Mouse (Mus musculus) cerebellum, postnatal 36 days (tissue): ENCODE measurements around the gene Pcsk4.

Experiments
- DNase-seq, 2 experiments: peaks; one replicate each; pipeline ENCODE4 v3.0.0; 2021 to 2022; ENCODE audit warnings: mixed read lengths in 2 of 2

The Pcsk4 gene

DNA sequence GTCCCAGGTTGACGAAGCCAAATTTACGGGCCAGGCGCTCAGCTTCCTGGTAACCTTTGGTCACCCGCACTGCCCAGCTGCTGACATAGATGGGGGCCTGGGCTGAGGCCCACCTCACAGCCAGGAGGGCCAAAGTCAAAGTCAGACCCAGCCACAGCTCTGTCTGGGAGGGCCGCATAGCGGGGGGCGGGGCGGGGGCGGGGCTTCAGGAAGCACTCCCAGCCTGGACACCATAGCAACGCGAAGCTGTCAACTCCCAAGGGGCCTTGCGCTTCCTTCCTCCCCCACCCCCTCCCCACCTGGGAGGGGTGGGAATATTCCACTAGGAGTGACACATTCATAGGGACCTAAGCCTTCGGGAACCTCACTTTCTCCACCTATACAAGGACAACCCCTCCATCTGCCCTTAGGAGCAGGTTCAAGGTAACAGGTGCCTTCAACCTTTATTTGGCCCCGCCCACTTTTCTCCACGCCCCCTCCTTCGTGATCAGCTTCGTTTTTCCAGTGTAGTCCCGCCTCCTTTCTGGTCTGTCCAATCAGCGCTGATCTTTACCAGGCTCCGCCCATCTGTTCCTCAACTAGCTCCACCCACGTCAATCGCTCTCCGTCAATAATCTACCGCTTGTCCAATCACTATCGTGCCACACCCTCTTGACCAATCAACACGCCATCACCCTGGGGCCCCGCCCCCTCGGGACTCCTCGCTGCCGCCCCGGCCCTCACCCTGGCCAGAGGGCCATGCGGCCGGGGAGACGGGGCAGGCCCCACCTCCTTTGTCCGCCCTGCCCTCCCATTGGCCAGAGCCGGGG lies at the start of gene Pcsk4, which contains the start of gene Reep6:
Gene Pcsk4 (minus strand): TSS at position 226 of the 809 bp plus-strand sequence.
Gene Reep6 (plus strand): TSS at position 681 of the 809 bp plus-strand sequence.
- DNase-seq: peak; percentile 91 to 97

GRCm38 (mm10) chr10:80377716-80378115 lies 48.4 kb upstream of the Pcsk4 start:
- DNase-seq: peak in 1 of 2 experiments; percentile 51

DNA sequence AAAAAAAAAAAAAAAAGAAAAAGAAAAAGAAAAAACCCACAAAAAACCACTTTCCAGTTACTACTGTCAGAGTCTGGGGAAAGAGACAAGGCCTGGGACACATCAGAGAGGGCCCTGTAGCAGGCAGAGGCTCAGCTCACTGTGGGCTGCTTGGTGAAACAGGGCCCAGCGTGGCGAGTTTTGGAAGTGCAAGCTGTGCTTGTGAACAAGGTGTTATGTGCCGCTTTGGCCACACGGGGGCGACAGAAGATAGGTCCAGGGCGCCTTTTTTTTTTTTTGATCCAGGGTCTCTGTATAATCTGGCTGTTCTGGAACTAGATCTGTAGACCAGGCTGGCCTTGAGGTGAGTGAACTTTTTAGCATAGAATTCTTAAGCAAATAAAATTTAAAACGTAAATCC lies 46.9 kb upstream of the Pcsk4 start:
- peak; percentile 95 for DNase-seq

- DNase-seq: peak; percentile 85 to 93
These were observed 44.8 kb upstream of the Pcsk4 start for GRCm38 (mm10) chr10:80374063-80374462.

GRCm38 (mm10) chr10:80372706-80373105 lies 43.4 kb upstream of the Pcsk4 start:
- DNase-seq: no peak

GRCm38 (mm10) chr10:80371983-80372382 lies 42.7 kb upstream of the Pcsk4 start:
- no peak for DNase-seq

DNA sequence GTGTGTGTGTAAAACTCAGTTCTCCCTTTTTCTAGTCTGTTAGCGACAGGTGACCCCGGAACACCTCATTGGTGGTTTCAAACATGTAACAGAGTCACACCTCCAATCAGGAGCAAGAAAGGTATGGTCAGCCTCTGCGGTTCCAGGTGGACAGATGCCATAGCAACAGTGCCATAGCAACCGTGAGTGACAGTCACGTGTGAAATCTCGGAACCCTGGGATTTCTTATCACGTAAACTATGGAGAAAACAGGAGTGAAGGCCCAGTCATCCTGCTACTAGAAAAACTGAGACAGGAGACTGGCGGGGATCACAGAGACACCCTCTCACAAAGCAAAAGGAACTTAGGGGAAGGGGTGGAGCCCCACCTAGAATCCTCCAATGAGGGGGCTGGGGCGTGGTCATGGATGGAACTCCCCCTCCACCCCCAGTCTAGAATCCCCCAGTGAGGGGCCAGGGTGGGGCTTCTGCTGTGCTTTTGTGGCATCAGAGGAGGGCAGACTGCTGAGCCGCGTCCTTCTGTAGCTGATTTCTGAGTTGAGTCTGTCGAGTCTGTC lies 42.2 kb upstream of the Pcsk4 start:
- peak; percentile 67 to 69 for DNase-seq

DNA sequence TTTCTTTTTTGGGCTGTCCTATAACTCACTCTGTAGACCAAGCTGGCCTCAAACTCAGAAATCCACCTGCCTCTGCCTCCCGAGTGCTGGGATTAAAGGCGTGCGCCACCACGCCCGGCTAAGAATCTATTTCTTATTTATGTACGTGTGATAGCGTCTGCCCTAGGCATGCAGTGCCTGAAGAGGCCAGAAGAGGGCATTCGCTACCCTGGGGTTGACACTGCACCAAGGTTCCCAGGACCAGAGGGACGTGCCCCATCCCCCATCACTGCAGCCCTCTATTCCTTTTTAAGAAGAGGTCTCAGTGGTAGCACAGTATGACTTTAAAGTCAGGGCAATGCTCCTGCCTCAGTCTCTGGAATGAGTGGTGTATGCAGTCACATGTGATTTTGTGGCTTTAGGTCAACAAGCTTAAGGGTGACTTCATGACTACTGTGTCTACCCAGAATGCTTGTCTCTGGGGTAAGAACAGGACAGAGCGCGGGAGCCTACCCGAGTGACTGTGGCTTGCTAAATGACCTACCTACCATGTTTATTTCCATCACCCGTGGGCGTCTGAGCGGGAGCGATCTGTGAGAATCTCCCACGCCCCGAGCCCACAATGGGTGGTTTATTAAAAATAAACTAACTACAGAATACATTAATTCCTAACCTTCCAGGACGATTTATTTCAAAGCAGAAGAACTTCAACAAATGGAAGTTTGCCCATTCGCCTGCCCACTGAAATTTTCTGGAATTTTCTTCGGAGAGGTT lies 40.9 kb upstream of the Pcsk4 start:
- no peak for DNase-seq

GRCm38 (mm10) chr10:80368392-80368791 lies 39.1 kb upstream of the Pcsk4 start:
- DNase-seq: no peak

DNA sequence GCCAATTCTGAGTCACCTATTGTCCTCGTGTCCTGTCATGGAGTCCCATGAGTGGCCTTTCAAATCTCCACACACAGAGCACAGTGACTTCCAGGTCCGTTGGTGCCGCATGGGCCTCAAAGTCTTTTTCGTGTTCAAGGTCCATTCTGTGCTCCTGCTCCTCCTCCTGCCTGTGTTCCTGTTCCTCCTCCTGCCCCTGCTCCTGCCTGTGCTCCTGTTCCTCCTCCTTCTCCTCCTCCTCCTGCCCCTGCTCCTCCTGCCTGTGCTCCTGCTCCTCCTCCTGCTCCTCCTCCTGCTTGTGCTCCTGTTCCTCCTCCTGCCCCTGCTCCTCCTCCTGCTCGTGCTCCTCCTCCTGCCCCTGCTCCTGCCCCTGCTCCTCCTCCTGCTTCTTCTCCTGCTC lies 38.7 kb upstream of the Pcsk4 start:
- no peak for DNase-seq

GRCm38 (mm10) chr10:80365736-80366135 lies 36.4 kb upstream of the Pcsk4 start:
- DNase-seq: no peak

DNA sequence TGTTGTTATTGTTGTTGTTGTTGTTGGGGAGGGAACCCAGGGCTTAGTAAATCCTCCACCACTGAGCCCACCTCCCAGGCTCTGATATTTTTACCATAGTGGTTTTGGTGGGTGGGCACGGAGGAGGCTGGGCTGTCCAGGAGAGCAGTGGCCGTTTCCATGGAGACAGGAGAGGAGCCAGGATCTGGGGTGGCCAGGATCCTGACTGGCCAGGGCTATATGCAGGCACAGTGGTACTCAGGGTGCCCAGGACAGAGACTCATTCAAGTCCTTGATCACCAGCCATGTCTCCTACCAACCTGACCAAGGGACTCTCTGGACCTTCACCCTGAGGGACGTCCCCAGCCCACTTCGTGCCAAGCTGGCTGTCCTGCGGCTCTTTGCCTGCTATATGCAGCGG lies 34.4 kb upstream of the Pcsk4 start:
- no peak for DNase-seq

DNA sequence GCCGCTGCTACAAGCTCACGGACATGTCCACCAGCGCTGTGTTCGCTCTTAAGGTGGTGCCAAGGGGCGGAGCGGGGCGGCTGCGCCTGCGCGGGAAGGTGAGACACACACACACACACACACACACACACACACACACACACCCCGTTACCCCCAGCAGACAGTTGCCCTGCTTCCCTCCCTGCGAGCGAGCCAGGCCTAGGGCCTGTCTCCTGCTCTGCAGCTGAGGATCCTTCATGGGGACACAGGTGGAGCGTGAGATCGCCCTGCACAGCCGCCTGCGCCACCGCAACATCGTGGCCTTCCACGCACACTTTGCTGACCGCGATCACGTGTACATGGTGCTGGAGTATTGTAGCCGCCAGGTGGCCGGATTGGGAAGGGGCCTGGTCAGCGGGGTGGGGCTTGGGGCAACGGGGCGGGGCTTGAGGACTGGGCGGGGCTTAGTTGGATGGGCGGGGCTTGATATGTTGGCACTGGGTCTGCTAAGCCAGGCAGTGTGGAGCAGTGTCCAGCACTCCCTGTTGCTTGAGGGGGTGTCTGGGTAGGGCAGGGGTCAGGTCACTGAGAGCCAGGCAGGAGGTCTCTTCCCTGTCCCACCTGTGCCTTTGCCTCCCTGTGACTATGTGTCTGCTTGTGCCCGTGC lies 28.8 kb upstream of the Pcsk4 start:
- DNase-seq: peak; percentile 71 to 81

GRCm38 (mm10) chr10:80357336-80357735 lies 28.0 kb upstream of the Pcsk4 start:
- DNase-seq: no peak

GRCm38 (mm10) chr10:80356737-80357136 lies 27.4 kb upstream of the Pcsk4 start:
- no peak for DNase-seq

DNA sequence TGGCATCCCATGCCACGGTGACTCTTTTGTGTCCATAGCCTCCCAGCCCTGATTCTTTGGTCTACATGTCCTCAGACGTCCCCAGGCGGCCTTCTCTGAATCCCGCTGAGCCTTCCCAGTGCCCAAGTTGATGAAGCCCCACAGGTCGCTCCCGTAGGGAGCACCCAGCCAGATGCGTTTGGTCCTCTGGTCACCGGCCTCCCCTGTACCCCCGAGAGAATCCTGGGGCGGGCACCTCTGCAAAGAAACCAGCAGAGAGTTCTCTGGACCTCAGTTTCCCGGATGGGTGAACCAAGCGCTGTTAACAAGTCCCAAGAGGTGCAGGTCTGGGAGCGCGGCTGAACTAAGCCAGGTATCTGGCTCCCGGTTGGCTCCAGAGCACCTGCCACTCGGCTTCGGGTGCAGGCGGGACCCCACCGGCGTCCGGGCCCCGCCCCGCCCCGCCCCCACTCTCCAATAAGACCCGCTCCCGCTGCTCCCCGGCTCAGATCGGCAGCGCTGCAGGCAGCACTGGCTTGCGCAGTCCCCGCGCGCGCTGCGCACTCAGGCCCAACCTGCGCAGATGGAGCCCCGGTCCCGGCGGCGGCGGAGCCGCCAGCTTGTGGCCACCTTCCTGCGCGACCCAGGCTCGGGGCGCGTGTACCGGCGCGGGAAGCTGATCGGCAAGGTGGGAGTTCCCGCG lies 26.8 kb upstream of the Pcsk4 start, which contains the start of gene Plk5:
Gene Plk5 (plus strand): TSS at position 459 of the 682 bp plus-strand sequence.
- peak; percentile 69 to 79 for DNase-seq

DNA sequence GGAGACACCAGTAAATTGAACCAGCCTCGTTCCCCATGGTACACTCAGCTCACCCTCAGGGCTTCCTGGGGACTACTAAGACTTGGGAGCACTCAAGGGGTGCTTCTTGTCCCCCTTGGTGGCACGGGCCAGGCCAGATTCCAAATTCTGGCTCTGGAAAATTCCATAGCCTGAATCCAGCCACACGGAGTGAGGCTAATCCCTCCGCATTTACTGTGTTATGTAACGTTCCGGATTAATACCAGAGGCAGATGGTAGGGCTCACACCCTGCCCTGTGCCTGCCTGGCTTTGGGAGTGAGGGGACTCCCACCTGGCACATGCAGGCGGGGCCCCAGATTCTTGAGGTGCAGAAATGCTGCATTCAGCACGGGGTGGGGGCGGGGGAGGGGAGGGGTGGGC lies 26.1 kb upstream of the Pcsk4 start:
- DNase-seq: peak; percentile 71 to 74

- no peak for DNase-seq
These were observed 23.4 kb upstream of the Pcsk4 start for GRCm38 (mm10) chr10:80352727-80353126.

DNA sequence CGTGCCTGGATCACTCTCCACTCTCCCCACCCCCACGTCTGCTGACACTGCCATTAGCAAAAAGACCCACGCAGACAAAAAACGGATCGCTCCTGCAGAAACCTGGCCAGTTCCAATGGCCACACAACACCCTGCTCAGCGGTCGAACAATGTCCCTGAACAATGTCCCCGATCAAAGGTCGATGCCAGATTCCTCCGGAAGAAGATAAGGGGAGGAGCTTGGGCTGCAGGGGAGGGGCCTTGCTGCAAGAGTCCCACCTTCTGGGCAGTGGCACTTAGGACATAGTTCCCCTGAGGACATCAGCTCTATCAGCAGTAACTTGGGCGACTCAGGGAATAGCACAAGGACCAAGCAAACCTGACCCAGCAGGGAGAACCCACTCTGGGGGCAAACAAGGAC lies 22.6 kb upstream of the Pcsk4 start:
- DNase-seq: no peak

GRCm38 (mm10) chr10:80350292-80350691 lies 21.0 kb upstream of the Pcsk4 start:
- DNase-seq: peak; percentile 88 to 90

DNA sequence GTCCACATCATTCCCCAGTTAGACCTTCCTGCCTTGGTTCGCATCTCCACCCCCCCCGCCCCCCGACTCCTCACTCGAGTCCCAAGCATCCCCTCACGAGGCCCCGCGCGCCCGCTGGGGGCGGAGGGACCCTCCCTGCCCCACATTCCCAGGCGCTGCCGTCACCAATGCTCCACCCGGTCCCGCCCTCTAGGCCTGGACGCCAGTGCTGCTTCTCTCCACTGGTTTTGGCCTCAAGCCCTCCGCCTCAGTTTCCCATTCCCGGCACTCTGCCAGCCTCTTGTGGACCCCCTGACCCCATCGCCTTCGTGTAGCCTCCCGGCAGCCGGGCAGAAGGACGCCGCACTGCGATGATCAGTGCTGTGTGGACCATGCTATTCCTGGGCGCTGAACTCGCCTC lies 19.7 kb upstream of the Pcsk4 start:
- DNase-seq: no peak

DNA sequence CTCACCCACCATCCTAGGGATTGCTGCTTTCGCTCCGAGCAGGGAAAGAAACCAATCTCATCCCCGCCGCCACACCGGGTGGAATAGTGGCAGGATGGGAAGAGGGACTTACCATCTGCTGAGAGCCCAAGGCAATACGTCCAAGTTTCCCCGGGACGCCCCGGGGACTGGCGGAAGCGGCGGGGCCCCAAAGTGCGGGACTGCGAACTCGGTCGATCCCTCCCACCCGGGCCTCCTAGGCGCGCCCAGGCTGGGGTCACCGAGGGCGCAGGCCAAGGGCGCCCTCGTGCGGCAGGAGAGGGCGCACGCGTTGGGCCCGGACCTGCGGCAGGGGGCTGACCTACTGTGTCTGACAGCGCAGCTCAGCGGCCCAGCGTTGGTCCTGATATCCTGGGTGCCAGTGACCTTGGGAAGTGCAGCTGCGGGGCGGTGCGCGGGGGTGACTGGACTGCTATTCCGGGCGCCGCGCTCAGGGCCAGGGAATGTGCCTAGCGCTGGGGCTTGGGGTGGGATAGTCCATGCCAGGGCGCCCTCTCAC lies 19.0 kb upstream of the Pcsk4 start, which contains the start of gene Adamtsl5:
Gene Adamtsl5 (minus strand): TSS at position 169 of the 538 bp plus-strand sequence.
- DNase-seq: peak; percentile 38 to 53
